Mouse (Mus musculus): Measurements from ENCODE around the gene Dok1. TPM values are rescaled to one million over a fixed set of nuclear protein-coding genes. Genes with fewer than 3 reads are reported as not detected.

Dok1 gene
- polyA plus RNA-seq, 1 experiment from 2014 or later, result 3.4 TPM

GRCm38 (mm10) chr6:83023786-83024185 lies 9.5 kb downstream of the Dok1 start:
- Histone ChIP-seq H3K27ac (replicated peaks) (no peak overlapping the region), H3K9me3 (no peaks in the 10 kb centered on the region), H3K4me3 (no peak overlapping the region), H3K9ac (replicated peaks) (no peak overlapping the region), H3K4me1 (no peaks in the 10 kb centered on the region), H3K4me2 (replicated peaks) (no peak overlapping the region), H3K36me3 (no peaks in the 10 kb centered on the region), H3K27me3 (no peaks in the 10 kb centered on the region)
- no peak for ATAC-seq (replicated peaks)
- 86% methylated on average over 2 of the region's 2 CpGs for WGBS

GRCm38 (mm10) chr6:83023008-83023407 lies 10.3 kb downstream of the Dok1 start:
- Histone ChIP-seq H3K27me3 (no peaks in the 10 kb centered on the region), H3K4me1 (no peaks in the 10 kb centered on the region), H3K9me3 (no peaks in the 10 kb centered on the region), H3K36me3 (no peaks in the 10 kb centered on the region), H3K4me3 (no peak overlapping the region), H3K27ac (replicated peaks) (no peak overlapping the region), H3K9ac (replicated peaks) (no peak overlapping the region), H3K4me2 (replicated peaks) (no peak overlapping the region)
- WGBS, result 85% methylated on average over 9 of the region's 9 CpGs
- no peak for ATAC-seq (replicated peaks)

- 85% methylated on average over 4 of the region's 4 CpGs for WGBS
Measured at GRCm38 (mm10) chr6:83020836-83021593, 12.3 kb downstream of the Dok1 start.

GRCm38 (mm10) chr6:83020121-83020520 lies 13.2 kb downstream of the Dok1 start:
- Histone ChIP-seq H3K4me3 (no peak overlapping the region), H3K9me3 (no peaks in the 10 kb centered on the region), H3K4me1 (no peaks in the 10 kb centered on the region), H3K27ac (replicated peaks) (no peak overlapping the region), H3K36me3 (no peaks in the 10 kb centered on the region), H3K27me3 (no peaks in the 10 kb centered on the region), H3K9ac (replicated peaks) (no peak overlapping the region), H3K4me2 (replicated peaks) (no peak overlapping the region)
- ATAC-seq (replicated peaks), result no peak
- WGBS, result 87% methylated on average over 6 of the region's 6 CpGs

More at GRCm38 (mm10) chr6:83020836-83021593, 12.3 kb downstream of the Dok1 start:
- ATAC-seq (replicated peaks), result no peak
- no peaks in the 10 kb centered on the region for H3K9me3 ChIP-seq
- H3K27me3 ChIP-seq, result no peaks in the 10 kb centered on the region
- H3K4me3 ChIP-seq, result no peak overlapping the region
- no peak overlapping the region for H3K9ac ChIP-seq (replicated peaks)
- no peak overlapping the region for H3K27ac ChIP-seq (replicated peaks)
- H3K36me3 ChIP-seq, result no peaks in the 10 kb centered on the region
- no peak overlapping the region for H3K4me2 ChIP-seq (replicated peaks)
- H3K4me1 ChIP-seq, result no peaks in the 10 kb centered on the region

- H3K9ac ChIP-seq (replicated peaks), result no peak overlapping the region
- WGBS, result 75% methylated on average over 3 of the region's 3 CpGs
- no peaks in the 10 kb centered on the region for H3K9me3 ChIP-seq
- no peak for ATAC-seq (replicated peaks)
- H3K27me3 ChIP-seq, result no peaks in the 10 kb centered on the region
- H3K4me1 ChIP-seq, result no peaks in the 10 kb centered on the region
- no peak overlapping the region for H3K27ac ChIP-seq (replicated peaks)
- no peaks in the 10 kb centered on the region for H3K36me3 ChIP-seq
- no peak overlapping the region for H3K4me2 ChIP-seq (replicated peaks)
- H3K4me3 ChIP-seq, result no peak overlapping the region
Measured at GRCm38 (mm10) chr6:83019044-83019443, 14.2 kb downstream of the Dok1 start.

GRCm38 (mm10) chr6:83017190-83017589 lies 16.1 kb downstream of the Dok1 start:
- no peaks in the 10 kb centered on the region for H3K9me3 ChIP-seq
- 82% methylated on average over 3 of the region's 3 CpGs for WGBS
- H3K27ac ChIP-seq (replicated peaks), result no peak overlapping the region
- H3K4me1 ChIP-seq, result no peaks in the 10 kb centered on the region
- no peak overlapping the region for H3K4me3 ChIP-seq
- no peaks in the 10 kb centered on the region for H3K36me3 ChIP-seq
- H3K4me2 ChIP-seq (replicated peaks), result no peak overlapping the region
- ATAC-seq (replicated peaks), result no peak
- no peak overlapping the region for H3K9ac ChIP-seq (replicated peaks)
- H3K27me3 ChIP-seq, result no peaks in the 10 kb centered on the region

GRCm38 (mm10) chr6:83015749-83016148 lies 17.5 kb downstream of the Dok1 start:
- 91% methylated on average over 2 of the region's 2 CpGs for WGBS
- Histone ChIP-seq H3K4me3 (no peak overlapping the region), H3K9ac (replicated peaks) (no peak overlapping the region), H3K9me3 (no peaks in the 10 kb centered on the region), H3K27me3 (no peaks in the 10 kb centered on the region), H3K36me3 (no peaks in the 10 kb centered on the region), H3K4me2 (replicated peaks) (no peak overlapping the region), H3K4me1 (no peaks in the 10 kb centered on the region), H3K27ac (replicated peaks) (no peak overlapping the region)
- ATAC-seq (replicated peaks), result no peak

- WGBS, result 74% methylated on average over 12 of the region's 12 CpGs
Measured at GRCm38 (mm10) chr6:83014482-83015466, 18.5 kb downstream of the Dok1 start.

GRCm38 (mm10) chr6:83013444-83013843 lies 19.8 kb downstream of the Dok1 start:
- Histone ChIP-seq H3K4me2 (replicated peaks) (no peak overlapping the region), H3K4me3 (no peak overlapping the region), H3K27me3 (no peaks in the 10 kb centered on the region), H3K4me1 (no peaks in the 10 kb centered on the region), H3K27ac (replicated peaks) (no peak overlapping the region), H3K9ac (replicated peaks) (no peak overlapping the region), H3K36me3 (no peaks in the 10 kb centered on the region), H3K9me3 (no peaks in the 10 kb centered on the region)
- ATAC-seq (replicated peaks), result no peak
- WGBS, result 49% methylated on average over 5 of the region's 5 CpGs

More at GRCm38 (mm10) chr6:83014482-83015466, 18.5 kb downstream of the Dok1 start:
- no peaks in the 10 kb centered on the region for H3K27me3 ChIP-seq
- H3K9me3 ChIP-seq, result no peaks in the 10 kb centered on the region
- H3K27ac ChIP-seq (replicated peaks), result no peak overlapping the region
- no peak overlapping the region for H3K4me3 ChIP-seq
- H3K4me2 ChIP-seq (replicated peaks), result no peak overlapping the region
- ATAC-seq (replicated peaks), result no peak
- no peaks in the 10 kb centered on the region for H3K4me1 ChIP-seq
- no peak overlapping the region for H3K9ac ChIP-seq (replicated peaks)
- no peaks in the 10 kb centered on the region for H3K36me3 ChIP-seq

- 76% methylated on average over 6 of the region's 6 CpGs for WGBS
- no peak for ATAC-seq (replicated peaks)
- H3K4me1 ChIP-seq, result no peaks in the 10 kb centered on the region
- H3K4me2 ChIP-seq (replicated peaks), result no peak overlapping the region
- H3K4me3 ChIP-seq, result no peak overlapping the region
- H3K36me3 ChIP-seq, result no peaks in the 10 kb centered on the region
- H3K9me3 ChIP-seq, result no peaks in the 10 kb centered on the region
- no peaks in the 10 kb centered on the region for H3K27me3 ChIP-seq
- no peak overlapping the region for H3K9ac ChIP-seq (replicated peaks)
- no peak overlapping the region for H3K27ac ChIP-seq (replicated peaks)
Measured at GRCm38 (mm10) chr6:83011756-83012155, 21.5 kb downstream of the Dok1 start.

- Histone ChIP-seq H3K4me1 (no peaks in the 10 kb centered on the region), H3K27ac (replicated peaks) (no peak overlapping the region), H3K4me3 (no peak overlapping the region), H3K27me3 (no peaks in the 10 kb centered on the region), H3K36me3 (no peaks in the 10 kb centered on the region), H3K4me2 (replicated peaks) (no peak overlapping the region), H3K9me3 (no peaks in the 10 kb centered on the region), H3K9ac (replicated peaks) (no peak overlapping the region)
- no peak for ATAC-seq (replicated peaks)
- 87% methylated on average over 7 of the region's 7 CpGs for WGBS
Measured at GRCm38 (mm10) chr6:83011255-83011654, 22.0 kb downstream of the Dok1 start.

- Histone ChIP-seq H3K27me3 (no peaks in the 10 kb centered on the region), H3K4me1 (no peaks in the 10 kb centered on the region), H3K4me3 (no peak overlapping the region), H3K9ac (replicated peaks) (no peak overlapping the region), H3K4me2 (replicated peaks) (no peak overlapping the region), H3K36me3 (no peaks in the 10 kb centered on the region), H3K27ac (replicated peaks) (no peak overlapping the region), H3K9me3 (no peaks in the 10 kb centered on the region)
- ATAC-seq (replicated peaks), result no peak
- WGBS, result 69% methylated on average over 7 of the region's 7 CpGs
Measured at GRCm38 (mm10) chr6:83010010-83010409, 23.3 kb downstream of the Dok1 start.

Measured in forebrain, embryonic 15.5 days (tissue).